Mouse (Mus musculus): Measurements from ENCODE around the gene Mapk14.
"Not testable (repeated sequence)": the region's sequence is repeated elsewhere in the genome, so short reads cannot be mapped to it uniquely, and the experiment has no call there.

Gene Mapk14

DNA sequence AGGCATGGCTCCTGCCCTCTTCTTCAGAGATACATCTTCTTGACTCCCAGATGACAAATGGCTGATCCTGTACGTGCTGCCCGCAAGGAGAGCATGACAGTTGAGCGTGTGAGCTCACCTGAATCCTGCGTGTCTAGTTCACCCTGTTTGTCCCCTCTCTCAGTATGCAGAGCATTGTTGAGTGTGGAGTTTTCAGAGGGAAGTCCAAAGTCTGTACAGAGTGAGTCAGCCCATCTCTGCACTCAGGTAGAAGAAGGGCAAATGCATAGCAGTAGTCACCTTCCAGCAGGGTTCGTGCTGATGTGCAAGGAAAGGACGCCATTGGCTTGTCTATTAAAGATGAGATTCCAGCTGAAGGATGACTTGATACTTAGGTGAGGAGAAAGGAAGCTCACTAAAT is 48.1 kb downstream of the Mapk14 start:
- DNase-seq (ENCODE audit: low spot score in 2 of 2): no peak

DNA sequence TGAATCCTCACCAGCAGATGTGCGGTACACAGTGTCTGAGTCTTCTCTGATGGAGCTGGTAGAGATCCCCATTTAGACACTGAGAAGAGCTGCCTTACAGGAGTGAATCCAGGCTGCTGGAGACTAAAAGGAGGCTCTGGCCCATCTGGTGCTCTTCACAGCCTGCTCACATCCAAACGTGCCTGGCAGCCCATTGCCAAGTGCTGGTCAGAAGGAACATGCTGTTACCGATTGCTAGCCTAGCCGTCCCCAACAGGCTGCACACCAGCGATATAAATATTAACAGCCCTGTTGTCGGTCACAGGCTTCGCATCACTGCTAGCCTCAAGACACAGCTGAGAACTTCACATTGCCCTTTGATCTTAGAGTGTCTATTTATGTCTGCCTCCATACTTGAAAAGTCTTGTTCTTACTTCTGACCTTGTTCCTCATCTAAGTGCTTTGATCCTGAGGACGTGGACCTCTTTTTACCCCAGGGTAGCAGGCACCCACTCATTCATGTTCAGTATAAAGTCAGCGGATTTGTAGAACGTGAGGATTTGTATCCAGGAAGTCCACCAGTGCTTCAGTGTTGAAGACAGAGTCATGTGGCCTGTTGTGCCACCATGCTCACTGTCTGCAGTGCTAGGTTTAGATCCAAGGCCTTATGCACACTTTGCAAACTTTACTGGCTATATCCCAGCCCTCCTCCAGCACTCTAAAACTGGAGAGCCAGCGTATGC is 52.2 kb downstream of the Mapk14 start:
- DNase-seq (ENCODE audit: low spot score in 2 of 2): no peak

DNA sequence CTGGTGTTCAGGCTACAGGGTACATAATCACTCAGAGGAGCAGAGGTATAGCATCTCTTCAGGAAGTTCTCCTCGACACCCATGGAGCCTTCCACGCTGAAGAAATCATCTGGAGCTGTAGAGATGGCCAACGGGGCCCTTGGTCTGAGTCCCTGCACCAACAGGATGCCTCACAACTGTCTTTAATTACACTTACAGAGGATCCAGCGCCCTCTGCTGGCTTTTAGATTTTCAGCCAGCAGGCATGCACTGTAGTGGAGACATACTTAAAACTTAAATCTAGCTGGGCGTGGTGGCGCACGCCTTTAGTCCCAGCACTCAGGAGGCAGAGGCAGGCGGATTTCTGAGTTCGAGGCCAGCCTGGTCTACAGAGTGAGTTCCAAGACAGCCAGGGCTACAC is 52.8 kb downstream of the Mapk14 start:
- no peak for DNase-seq (ENCODE audit: low spot score in 2 of 2)

DNA sequence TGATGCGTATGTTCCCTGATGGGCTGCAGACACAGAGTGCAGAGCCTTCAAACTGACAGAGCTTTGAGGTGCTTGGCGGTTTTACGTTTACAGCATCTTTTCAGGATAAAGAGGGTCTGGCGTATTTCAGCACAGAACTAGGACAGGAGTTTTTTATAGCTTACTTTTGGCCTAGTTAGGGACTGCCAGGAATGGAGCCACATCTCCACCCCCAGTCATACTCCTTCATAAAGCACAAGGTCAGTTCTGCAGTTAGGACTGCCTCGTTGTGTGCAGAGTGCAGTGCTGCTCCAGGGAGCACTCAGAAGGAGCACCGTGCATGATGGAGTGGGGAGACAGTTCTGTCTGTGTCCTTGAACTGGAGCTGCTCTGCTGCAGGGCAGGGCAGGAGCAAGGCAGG is 54.6 kb downstream of the Mapk14 start:
- no peak for DNase-seq (ENCODE audit: low spot score in 2 of 2)

DNA sequence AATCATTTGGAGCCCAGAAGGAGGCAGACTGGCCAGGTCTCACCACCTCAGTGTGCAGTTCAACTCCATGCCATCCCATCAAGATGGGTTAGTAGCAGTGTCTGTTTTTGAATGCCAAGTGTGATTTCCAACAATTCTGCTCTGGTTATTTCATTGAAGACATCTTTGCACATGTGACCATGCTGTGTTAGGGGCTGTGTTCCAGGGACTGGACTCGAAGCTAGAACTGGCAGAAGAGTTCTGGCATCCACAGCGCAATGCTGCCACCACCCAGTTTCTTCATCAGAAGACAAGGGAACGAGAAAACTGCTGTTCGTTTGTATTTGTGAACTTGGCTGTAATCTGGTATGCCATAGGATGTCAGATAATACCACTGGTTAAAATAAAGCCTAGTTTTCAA is 56.9 kb downstream of the Mapk14 start:
- no peak for DNase-seq (ENCODE audit: low spot score in 2 of 2)

DNA sequence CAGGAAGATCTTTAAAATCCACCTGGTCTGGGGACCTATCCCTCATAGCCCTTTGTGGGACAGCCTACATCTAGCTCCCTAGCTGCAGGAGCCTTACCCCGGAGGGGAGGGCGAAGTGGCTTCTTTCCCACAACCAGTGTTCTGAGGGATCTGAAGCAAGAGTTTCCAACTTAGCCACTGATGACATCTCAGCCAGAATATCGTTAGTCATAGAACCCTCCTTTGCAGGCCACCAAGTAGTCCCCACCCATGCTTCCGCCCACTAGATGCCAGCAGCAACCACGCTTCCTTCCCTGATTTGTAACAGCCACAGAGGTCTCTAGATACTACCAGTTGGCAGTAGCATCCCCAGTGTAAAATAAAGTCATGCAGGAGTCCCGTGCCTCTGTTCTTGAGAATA is 59.5 kb downstream of the Mapk14 start:
- no peak for DNase-seq (ENCODE audit: low spot score in 2 of 2)

DNA sequence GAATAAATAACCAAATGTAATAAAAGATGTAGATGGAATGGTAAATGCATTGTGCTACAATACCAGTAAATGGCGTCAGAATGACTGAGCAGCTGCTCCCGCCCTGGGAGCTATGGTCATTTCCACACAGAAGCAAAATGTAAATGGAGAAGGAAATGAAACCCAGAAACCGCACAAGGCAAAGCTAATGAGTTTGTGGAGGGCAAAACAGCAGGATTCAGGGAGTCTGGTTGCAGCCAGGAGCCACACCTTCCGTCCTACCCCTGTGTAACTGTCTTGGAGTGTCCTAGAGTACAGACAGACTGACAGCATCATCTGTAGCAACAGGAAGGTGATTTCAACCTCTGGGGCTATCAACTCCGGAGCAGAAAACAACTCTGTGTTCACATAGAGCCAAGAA is 65.3 kb downstream of the Mapk14 start:
- no peak for DNase-seq (ENCODE audit: low spot score in 2 of 2)

DNA sequence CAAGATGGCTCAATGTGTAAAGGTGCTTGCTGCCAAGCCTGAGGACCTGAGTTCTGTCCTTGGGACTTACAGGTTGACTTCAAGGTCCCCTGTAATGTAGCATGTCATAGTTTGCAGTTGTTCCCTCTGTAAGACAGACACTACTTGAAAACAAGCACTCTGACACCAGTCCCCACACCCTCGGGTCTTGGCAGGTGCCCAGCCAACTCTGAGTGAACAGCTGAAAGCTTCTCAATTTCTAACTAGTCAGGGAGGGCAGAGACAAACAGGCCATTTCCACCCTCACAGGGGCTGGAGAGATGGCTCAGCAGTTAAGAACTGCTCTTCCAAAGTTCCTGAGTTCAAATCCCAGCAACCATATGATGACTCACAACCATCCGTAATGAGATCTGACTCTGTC is 66.3 kb downstream of the Mapk14 start:
- DNase-seq (ENCODE audit: low spot score in 2 of 2): no peak

DNA sequence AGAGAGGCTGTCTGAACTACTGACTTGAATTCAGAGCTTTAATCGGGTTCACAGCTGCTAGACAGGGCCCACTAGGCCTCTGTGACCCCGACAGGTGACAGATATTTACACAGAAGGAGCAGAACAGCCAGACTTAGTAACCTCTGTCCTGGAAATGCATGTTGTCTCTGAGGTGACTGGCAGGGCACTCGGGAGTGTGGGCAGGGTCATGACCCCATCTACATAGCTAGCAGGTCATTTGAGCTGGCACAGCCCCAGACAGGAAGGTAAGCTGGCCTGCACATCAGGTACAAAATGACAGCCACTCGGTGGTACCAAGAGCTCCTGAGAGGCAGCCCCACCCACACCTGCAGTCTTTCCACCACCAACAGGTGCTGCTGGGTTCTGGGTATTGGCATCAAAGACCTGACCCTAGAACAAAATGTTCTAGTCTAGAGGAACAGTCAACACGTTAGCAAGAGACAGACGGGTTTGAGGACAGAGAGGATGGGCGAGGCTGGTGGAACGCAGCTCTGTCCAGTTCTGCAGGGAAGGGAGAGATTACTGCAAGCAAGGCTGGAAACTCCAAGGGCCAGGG is 69.7 kb downstream of the Mapk14 start:
- DNase-seq (ENCODE audit: low spot score in 2 of 2): no peak

DNA sequence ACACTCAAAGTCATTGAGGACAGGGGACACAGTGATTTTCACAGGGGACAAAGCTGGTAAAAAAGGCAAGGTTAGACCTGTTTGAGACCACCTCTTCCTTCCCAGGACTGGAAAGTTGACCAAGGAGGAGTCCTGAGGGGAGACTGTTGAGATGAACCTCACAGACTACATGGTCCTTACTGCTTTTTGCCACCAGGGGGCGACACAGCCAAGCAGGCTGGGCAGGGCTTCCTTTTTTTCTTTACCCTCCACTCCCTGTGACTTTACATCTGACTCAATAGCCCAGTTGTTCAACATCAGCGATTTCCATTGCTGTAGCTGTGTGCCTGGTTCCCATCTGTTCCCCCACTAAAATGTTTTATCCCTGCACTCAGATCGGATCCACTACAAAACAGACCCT is 70.7 kb downstream of the Mapk14 start:
- peak; percentile 81 to 94 for DNase-seq (ENCODE audit: low spot score in 2 of 2)

DNA sequence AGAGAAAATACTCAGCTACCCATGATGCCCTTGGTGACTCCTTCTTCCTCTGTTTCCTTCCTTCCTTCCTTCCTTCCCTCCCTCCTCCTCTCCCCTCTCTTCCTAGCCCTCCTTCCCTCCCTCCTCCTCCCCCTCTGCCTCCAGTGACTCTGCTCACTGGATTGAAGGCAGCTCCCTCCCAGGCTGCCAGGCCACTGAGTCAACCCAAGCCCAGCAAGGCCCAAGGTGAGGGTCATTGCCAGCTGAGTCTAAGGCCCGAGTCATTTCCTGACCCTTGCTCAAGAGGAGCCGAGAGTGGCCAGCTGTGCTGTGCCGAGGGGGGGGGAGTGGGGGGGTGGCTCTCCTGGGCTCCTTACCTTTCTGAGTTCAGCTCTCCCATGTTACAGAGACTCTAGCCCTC is 75.1 kb downstream of the Mapk14 start:
- no peak for DNase-seq (ENCODE audit: low spot score in 2 of 2)

DNA sequence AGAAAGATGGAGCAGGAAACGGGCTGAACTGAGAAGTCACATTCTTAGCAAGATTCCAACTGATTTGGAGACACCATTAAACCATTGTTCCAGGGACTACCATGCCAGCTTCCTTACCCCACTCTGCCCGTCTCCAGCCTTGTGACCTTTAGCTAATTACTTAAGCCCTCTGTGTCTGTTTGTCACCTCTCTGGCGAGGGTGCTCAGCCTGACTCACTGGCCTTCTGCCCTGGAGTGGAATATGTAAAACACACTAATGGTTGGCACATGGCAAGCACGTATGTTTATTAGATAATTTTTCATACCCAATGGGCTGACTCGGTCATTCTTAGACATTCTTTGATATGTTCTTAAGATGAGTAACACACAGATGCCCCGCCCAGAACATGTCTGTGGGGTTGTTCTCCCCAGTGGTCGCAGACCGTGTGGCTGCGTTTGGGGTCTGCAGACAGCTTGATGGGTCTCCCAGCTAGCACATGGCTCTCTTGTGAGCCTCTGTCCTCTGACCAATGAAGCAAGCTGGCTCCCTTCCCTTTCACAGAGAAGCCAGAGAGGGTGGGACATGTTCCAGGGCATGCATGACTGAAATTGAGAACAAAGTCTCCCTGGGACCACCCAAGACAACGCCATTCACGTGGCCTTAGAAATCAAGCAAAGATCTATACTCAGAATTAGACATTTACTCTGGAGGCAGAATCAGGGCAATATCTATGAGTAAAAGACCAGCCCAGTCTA is 75.8 kb downstream of the Mapk14 start:
- DNase-seq (ENCODE audit: low spot score in 2 of 2): no peak

DNA sequence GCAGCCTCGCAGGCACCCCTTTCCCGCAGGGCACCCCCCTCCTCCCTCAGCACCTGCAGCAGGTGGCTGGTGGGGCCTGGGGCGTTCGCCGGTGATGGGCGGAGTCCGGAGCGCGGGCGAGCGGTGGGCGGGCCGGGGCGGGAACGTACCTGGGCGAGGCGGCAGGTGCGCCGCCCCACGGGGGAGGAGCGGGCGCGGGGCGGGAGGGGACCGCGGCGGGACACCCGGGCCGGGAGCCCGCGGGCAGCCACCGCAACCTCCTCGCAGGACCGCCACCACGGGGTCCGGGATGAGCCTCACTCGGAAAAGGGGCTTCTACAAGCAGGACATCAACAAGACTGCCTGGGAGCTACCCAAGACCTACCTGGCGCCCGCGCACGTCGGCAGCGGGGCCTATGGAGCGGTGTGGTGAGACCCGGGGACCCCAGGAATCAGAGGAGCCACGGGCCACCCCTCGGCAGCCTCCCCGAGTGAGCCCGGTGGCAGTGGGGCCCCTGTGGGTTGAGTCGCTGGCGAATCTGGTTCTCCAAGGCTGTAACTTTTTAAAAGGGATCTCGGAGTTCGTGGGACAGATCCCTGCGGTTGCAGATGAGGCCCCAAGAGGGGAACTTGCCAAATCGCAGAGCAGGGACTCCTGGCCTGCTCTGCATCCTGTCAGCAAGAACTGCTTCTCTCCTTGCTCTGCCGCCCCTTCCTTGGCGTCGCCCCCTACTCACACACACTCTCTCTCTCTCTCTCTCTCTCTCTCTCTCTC is 78.2 kb downstream of the Mapk14 start, which contains the start of gene Mapk13:
Gene Mapk13, plus strand, starts transcription at position 177 of the 754 bp plus-strand sequence.
- DNase-seq (ENCODE audit: low spot score in 2 of 2): no peak

DNA sequence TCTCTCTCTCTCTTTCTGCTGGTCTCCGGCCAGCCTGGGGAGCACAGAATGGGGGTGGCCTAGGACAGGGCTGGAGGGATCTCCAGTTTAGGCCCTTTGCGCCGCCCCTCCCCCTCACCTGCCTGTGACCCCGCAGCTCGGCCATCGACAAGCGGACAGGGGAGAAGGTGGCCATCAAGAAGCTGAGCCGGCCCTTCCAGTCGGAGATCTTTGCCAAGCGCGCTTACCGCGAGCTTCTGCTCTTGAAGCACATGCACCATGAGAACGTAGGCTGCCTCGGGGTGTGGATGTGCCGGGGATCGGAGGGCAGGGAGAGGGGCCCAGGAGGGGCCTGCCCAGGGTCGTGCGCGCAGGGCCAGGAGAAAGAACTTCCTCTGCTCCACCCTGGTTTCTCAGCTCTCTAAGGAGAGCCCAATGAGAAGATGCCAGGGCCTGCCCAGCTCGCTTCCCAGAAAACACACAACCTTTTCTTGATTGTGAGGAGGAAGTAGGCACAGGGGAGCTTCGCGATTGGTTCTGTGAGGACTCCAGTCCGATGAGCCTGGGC is 78.8 kb downstream of the Mapk14 start:
- no peak for DNase-seq (ENCODE audit: low spot score in 2 of 2)

DNA sequence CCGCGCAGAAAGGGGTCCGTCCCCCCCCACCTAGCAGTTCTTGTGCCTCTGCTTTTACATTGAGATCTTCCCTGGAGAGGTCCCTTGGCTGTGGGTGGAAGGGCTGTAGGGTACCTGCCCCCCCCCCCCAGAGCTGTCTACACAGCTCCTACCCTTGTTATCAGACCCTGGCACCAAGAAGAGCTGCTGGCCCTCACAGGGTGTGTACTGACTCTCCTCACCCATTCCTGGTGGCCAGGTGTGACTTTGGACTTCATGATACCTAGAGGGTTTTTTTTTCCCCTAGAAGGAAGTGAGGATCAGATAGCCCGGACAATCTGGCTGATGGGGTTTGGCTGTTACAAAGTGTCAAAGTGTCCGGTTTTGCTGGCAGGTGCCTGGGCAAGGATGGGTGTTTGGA is 80.2 kb downstream of the Mapk14 start:
- no peak for DNase-seq (ENCODE audit: low spot score in 2 of 2)

DNA sequence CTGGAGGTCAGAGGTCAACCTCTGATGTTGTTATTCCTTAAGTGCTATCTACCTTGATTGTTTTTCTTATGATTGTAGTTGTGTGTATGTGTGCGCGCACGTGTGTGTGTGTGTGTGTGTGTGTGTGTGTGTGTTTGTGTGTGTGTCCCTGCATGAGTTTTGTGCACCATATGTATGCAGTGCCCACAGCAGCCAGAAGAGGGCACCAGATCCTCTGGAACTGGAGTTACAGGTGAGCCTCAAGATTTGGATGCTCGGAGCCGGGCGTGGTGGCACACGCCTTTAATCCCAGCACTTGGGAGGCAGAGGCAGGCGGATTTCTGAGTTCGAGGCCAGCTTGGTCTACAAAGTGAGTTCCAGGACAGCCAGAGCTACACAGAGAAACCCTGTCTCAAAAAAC is 83.2 kb downstream of the Mapk14 start:
- not testable (repeated sequence) for DNase-seq (ENCODE audit: low spot score in 2 of 2)

DNA sequence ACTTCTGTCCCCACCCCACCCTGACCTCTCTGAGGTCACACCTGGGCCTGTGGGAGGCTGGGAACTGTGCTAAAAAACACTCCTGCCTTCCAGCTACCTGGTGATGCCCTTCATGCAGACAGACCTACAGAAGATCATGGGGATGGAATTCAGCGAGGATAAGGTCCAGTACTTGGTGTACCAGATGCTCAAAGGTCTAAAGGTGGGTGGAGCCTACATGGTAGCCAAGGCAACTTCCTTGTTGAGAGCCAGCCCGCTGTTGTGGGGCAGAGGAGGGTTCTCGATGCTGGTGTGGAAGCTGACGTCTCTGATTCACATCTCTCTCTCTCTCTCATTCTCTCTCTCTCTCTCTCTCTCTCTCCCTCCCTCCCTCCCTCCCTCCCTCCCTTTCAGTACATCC is 84.0 kb downstream of the Mapk14 start:
- DNase-seq (ENCODE audit: low spot score in 2 of 2): no peak

DNA sequence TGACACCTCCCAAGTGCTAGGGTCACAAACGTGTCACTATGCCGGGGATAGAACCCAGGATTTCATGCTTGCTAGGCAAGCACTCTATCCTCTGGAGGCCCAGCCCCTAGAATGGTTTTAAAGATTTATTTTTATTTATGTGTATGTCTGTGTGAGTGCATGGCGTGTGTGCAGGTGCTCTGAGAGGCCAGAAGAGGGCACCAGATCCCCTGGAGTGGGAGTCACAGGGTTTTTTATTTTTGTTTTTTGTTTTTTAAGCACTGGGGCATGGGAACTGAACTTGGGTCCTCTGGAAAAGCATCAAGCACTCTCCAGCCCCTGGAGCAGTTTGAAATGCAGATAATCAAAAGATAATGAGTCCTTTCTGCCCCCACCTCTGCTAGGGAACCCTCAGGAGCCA is 85.7 kb downstream of the Mapk14 start:
- DNase-seq (ENCODE audit: low spot score in 2 of 2): no peak

DNA sequence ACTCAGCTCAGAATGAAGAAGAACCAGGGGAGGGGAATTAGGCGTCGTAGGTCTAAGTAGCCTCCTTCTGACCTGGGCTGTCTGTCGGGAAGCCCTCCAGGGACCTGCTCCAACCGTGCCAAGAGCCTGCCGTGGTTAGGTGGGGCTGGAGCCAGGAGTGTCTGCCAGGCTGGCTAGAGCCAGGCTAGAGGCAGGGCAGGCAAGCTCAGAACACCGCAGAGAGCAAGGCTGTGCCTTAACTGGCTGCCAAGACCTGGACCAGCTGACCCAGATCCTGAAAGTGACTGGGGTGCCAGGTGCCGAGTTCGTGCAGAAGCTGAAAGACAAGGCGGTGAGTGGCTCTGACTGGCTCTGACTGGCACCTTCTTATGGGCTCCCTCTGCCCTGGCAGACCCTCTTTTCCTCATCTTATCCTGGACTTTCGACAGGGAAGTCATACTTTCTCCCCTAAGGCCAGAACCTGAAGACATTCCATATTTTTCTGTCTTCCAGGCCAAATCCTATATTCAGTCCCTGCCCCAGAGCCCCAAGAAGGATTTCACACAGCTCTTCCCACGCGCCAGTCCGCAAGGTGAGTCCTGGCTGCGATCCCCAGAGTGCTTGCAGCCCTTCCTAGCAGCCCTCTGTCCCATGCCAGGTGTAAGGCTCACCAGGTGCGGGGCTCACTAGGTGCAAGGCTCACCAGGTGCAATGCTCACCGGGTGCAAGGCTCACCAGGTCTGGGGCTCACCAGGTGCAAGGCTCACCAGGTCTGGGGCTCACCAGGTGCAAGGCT is 86.3 kb downstream of the Mapk14 start:
- no peak for DNase-seq (ENCODE audit: low spot score in 2 of 2)

DNA sequence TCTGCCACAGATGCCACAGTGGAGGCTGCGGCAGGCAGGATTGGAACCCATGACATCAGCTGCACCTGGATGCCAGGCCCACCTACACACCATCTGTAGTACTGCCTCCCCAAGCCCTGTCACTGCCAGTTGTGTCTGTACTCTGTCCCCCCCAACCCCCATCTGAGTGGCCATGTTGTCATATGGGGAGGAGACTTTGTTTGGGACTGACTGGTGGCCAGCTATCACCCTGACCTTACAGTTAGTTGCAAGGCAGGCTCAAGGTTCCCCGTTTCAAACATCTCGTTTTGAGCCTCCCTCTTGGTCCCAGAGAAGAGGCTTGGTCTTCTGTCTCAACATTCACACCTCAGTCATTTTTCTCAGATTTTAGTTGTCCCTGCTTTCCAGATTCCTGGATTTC is 88.6 kb downstream of the Mapk14 start:
- DNase-seq (ENCODE audit: low spot score in 2 of 2): no peak

DNA sequence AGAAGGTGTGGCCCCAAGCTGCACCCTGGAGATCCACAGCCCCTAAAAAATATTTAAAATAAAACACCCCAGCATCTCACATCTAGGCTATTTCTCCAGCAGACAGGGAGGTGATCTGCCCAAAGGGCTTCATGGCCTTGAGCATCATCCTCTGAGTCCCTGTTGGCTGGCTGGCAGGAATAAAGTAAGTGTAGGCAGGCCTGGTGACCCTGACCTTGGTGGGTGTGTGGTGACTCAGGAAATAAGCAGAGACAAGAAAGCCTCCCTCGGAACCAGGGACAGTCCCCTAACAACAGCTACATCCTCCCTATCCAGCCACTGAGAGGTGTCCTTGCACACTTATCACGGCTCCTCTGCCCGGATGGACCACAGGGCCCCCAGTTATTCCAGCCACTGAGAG is 89.7 kb downstream of the Mapk14 start:
- no peak for DNase-seq (ENCODE audit: low spot score in 2 of 2)

Measured in spleen, postnatal 4 days (tissue).